Mouse (Mus musculus) CH12.LX (cell line): ENCODE results near the gene Troap. TPM values are rescaled to one million over a fixed set of nuclear protein-coding genes. Genes with fewer than 3 reads are reported as not detected.

Experiments used
- DNase-seq: peaks from one replicate; pipeline ENCODE4 v3.0.0-alpha.2; 2013; ENCODE audit errors: extremely low read depth
- H3K27ac ChIP-seq: 2 replicates; pipeline ENCODE4 v1.5.1; 2012; ENCODE audit warnings: low read depth, mild to moderate bottlenecking, control low read depth, moderate library complexity; ENCODE audit not compliant: insufficient read depth
- H3K27me3 ChIP-seq: replicated peaks from 2 replicates; pipeline ENCODE3; 2012; ENCODE audit warnings: inconsistent platforms
- H3K36me3 ChIP-seq, 2 experiments: replicated peaks in 1 of 2; 2 replicates each; pipeline versions ENCODE3 to v1.6.1; 2012; ENCODE audit warnings: inconsistent platforms in 1 of 2, low read length in 1 of 2, mild to moderate bottlenecking in 1 of 2, mixed read lengths in 1 of 2, moderate library complexity in 1 of 2; ENCODE audit not compliant: control insufficient read depth in 1 of 2, insufficient read depth in 1 of 2
- H3K4me1 ChIP-seq, 2 experiments: 2 replicates each; pipeline ENCODE4 v1.6.1; 2012; ENCODE audit warnings: inconsistent platforms in 1 of 2, moderate library complexity in 1 of 2; ENCODE audit not compliant: insufficient read depth in 2 of 2, control insufficient read depth in 1 of 2
- H3K4me2 ChIP-seq: 2 replicates; pipeline ENCODE4 v1.6.1; 2012; ENCODE audit warnings: low read depth, mild to moderate bottlenecking, control low read depth; ENCODE audit not compliant: poor library complexity, insufficient read depth, severe bottlenecking
- H3K4me3 ChIP-seq, 3 experiments: fragments of 150-350 bp in 1 of 3; sonication (generic) in 1 of 3; replicated peaks in 1 of 3; 2 replicates each; pipeline versions ENCODE3 to v1.5.1; 2011 to 2012; ENCODE audit warnings: low read depth in 2 of 3, low read length in 2 of 3, mild to moderate bottlenecking in 2 of 3, moderate library complexity in 2 of 3, control low read depth in 1 of 3, improper control_type of control experiment in 1 of 3, inconsistent platforms in 1 of 3, mixed read lengths in 1 of 3; ENCODE audit not compliant: poor library complexity in 1 of 3
- H3K79me2 ChIP-seq: replicated peaks from 2 replicates; pipeline ENCODE4 v1.6.1; 2012; ENCODE audit warnings: mild to moderate bottlenecking, moderate library complexity; ENCODE audit not compliant: control insufficient read depth, poor library complexity, insufficient read depth, severe bottlenecking; ENCODE audit errors: extremely low read depth
- H3K9ac ChIP-seq: 2 replicates; pipeline ENCODE4 v1.6.1; 2012; ENCODE audit warnings: low read depth, mild to moderate bottlenecking, control low read depth, moderate library complexity; ENCODE audit not compliant: insufficient read depth
- H3K9me3 ChIP-seq: replicated peaks from 2 replicates; pipeline ENCODE3; 2012; ENCODE audit warnings: low read length, inconsistent platforms, mixed read lengths
- CHD2 ChIP-seq: IDR thresholded peaks from 2 replicates; pipeline ENCODE4 v1.6.1; 2011; ENCODE audit warnings: low read length, improper control_type of control experiment
- E2F4 ChIP-seq: IDR thresholded peaks from 2 replicates; pipeline ENCODE4 v1.6.1; 2011; ENCODE audit warnings: low read depth, low read length, improper control_type of control experiment; ENCODE audit not compliant: insufficient replicate concordance
- JUN ChIP-seq: IDR thresholded peaks from 2 replicates; pipeline ENCODE4 v1.6.1; 2011; ENCODE audit warnings: low read depth, mild to moderate bottlenecking, low read length, improper control_type of control experiment, moderate library complexity; ENCODE audit not compliant: insufficient read depth
- MAFK ChIP-seq: IDR thresholded peaks from 2 replicates; pipeline ENCODE4 v1.6.1; 2011; ENCODE audit warnings: low read length, improper control_type of control experiment; ENCODE audit not compliant: insufficient replicate concordance
- MEF2A ChIP-seq: IDR thresholded peaks from 2 replicates; pipeline ENCODE4 v1.6.1; 2014; ENCODE audit warnings: low read depth, mild to moderate bottlenecking, inconsistent platforms, low read length, improper control_type of control experiment, borderline replicate concordance
- MXI1 ChIP-seq: IDR thresholded peaks from 2 replicates; pipeline ENCODE4 v1.6.1; 2011; ENCODE audit warnings: mild to moderate bottlenecking, low read depth, low read length, improper control_type of control experiment
- PAX5 ChIP-seq: IDR thresholded peaks from 2 replicates; pipeline ENCODE4 v1.6.1; 2012; ENCODE audit warnings: low read length, inconsistent platforms, mixed read lengths
- POLR2AphosphoS2 ChIP-seq: IDR thresholded peaks from 2 replicates; pipeline ENCODE4 v1.6.1; 2011; ENCODE audit warnings: low read depth, low read length, improper control_type of control experiment
- RCOR1 ChIP-seq: conservative IDR thresholded peaks from 2 replicates; pipeline ENCODE4 v1.6.1; 2012; ENCODE audit warnings: low read depth, mild to moderate bottlenecking, inconsistent platforms, low read length, improper control_type of control experiment
- SIN3A ChIP-seq: IDR thresholded peaks from 2 replicates; pipeline ENCODE4 v1.6.1; 2012; ENCODE audit warnings: low read length, improper control_type of control experiment, inconsistent platforms
- USF2 ChIP-seq: conservative IDR thresholded peaks from 2 replicates; pipeline ENCODE4 v1.6.1; 2011; ENCODE audit warnings: low read depth, low read length, improper control_type of control experiment
- ZC3H11A ChIP-seq: IDR thresholded peaks from 2 replicates; pipeline ENCODE4 v1.6.1; 2012; ENCODE audit warnings: low read depth, mild to moderate bottlenecking, inconsistent platforms, low read length, improper control_type of control experiment
- ZMIZ1 ChIP-seq: IDR thresholded peaks from 2 replicates; pipeline ENCODE4 v1.6.1; 2012; ENCODE audit warnings: low read depth, mild to moderate bottlenecking, inconsistent platforms, low read length, improper control_type of control experiment
- ZNF384 ChIP-seq: IDR thresholded peaks from 2 replicates; pipeline ENCODE4 v1.6.1; 2012; ENCODE audit warnings: low read depth, low read length, improper control_type of control experiment, inconsistent platforms
- dilution Hi-C: fragments of 300-500 bp; cut with MboI; formaldehyde crosslinking; loops from 2 replicates; pipeline ENCODE4 v1.14.3; 2020; ENCODE audit warnings: low sequenced_read_pairs; ENCODE audit not compliant: extremely low pct_unique_long_range_greater_than_20kb, extremely low pct_ligation_motif_present
- in situ Hi-C: fragments of 300-500 bp; cut with MboI; formaldehyde crosslinking; loops from 3 replicates; pipeline ENCODE4 v1.14.3; 2019; ENCODE audit warnings: low sequenced_read_pairs, low pct_ligation_motif_present, low pct_unique_long_range_greater_than_20kb, mixed read lengths
- polyA plus RNA-seq: library from polyadenylated mRNA; unstranded; fragments of >175 nt; gene quantifications from 2 replicates; pipeline ENCODE4 v1.2.1, GENCODE M21; 2012; ENCODE audit warnings: low read depth; ENCODE audit not compliant: insufficient read length
- total RNA-seq, 2 experiments: library from RNA; depleted of rRNA; stranded (reverse); fragments of 300-350 nt in 1 of 2; fragments of >200 nt in 1 of 2; gene quantifications; 2 replicates each; pipeline ENCODE4 v1.2.3; 2012 to 2014

Troap gene
- total and polyA plus RNA-seq, 3 experiments = 17.8 to 74.2 (median 19.2) TPM

DNA sequence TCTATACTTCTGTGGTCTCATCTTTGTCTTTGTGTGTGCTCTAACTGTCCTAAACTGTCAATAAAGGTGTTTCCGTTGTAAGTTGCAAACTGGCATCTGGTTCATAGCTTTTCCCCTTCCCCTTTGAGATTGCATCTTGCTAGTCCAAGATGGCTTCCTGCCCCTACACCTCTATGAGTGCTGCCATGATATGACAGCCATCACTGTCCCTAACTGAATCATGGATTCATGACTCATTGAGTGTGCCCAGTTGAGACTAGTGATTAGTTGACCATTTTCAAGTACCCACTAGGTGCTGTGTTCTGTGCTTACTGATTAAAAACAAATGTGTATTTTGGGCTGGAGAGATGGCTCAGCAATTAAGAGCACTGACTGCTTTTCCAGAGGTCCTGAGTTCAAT lies 36.4 kb upstream of the Troap start:
- H3K9me3 ChIP-seq = no peaks in the 10 kb centered on the region
- in situ Hi-C loops = no loop called here
- H3K27ac ChIP-seq = no peak overlapping the region
- no peak overlapping the region for H3K9ac ChIP-seq
- H3K27me3 ChIP-seq = no peaks in the 10 kb centered on the region
- dilution Hi-C loops = no loop called here
- DNase-seq = no peak
- TF ChIP-seq MEF2A (no peak), POLR2AphosphoS2 (no peak), MXI1 (no peak), RCOR1 (no peak), PAX5 (no peak), ZC3H11A (no peak), E2F4 (no peak), MAFK (no peak), USF2 (no peak), SIN3A (no peak)
- H3K79me2 ChIP-seq = peaks cover 8% of the 10 kb centered on the region
- H3K4me1 ChIP-seq = peaks cover 5 to 22% of the 10 kb centered on the region in 2 experiments; a peak in 3 of 4 replicates
- no peak overlapping the region for H3K4me2 ChIP-seq
- H3K36me3 ChIP-seq = peaks cover 39 to 53% of the 10 kb centered on the region in 2 experiments
- H3K4me3 ChIP-seq = no peak overlapping the region

DNA sequence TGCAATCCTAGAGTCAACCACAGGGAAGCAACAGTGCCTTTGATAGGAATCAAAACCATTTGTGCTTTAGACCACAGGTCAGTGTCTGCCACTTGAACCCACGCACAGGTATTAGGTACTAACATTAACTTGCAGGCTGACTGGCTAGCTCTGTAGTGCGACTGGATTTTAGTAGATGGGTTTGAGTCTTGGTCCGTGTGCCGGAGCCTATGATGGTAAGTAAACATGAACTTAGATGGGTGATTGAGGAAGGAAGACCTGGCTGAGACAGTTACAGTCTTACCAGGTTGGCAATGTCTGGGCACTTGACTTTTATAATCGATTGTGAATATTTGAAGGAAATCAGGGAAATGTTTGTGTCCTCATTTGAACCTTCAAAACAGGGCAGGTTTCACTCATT lies 35.6 kb upstream of the Troap start:
- dilution Hi-C loops = no loop called here
- in situ Hi-C loops = no loop called here
- no peak for DNase-seq
- Histone ChIP-seq H3K27ac (no peak overlapping the region), H3K4me3 (no peak overlapping the region), H3K4me2 (no peak overlapping the region), H3K9me3 (no peaks in the 10 kb centered on the region), H3K36me3 (peaks cover 38 to 50% of the 10 kb centered on the region in 2 experiments), H3K4me1 (peaks cover 5 to 14% of the 10 kb centered on the region in 2 experiments; a peak in 3 of 4 replicates), H3K27me3 (no peaks in the 10 kb centered on the region), H3K79me2 (peaks cover under 1% of the 10 kb centered on the region; the same call in 1 of the 2 replicates)
- TF ChIP-seq MAFK (no peak), POLR2AphosphoS2 (peak; percentile 89; the same call in 1 of the 2 replicates)
- TF ChIP-seq, all 38 proteins: peak for 1
- H3K9ac ChIP-seq = no peak overlapping the region

- H3K36me3 ChIP-seq = peaks cover 36 to 48% of the 10 kb centered on the region in 2 experiments
- in situ Hi-C loops = no loop called here
- TF ChIP-seq ZMIZ1 (peak; percentile 51; the same call in 1 of the 2 replicates), ZNF384 (peak; percentile 40; the same call in 1 of the 2 replicates), JUN (no peak), MXI1 (no peak), CHD2 (peak; percentile 20; the same call in 1 of the 2 replicates)
- TF ChIP-seq, all 38 proteins: peak for 3
- dilution Hi-C loops = no loop called here
- Histone ChIP-seq H3K4me2 (no peak overlapping the region), H3K4me1 (peaks cover 3 to 14% of the 10 kb centered on the region in 2 experiments; a peak in 2 of 4 replicates), H3K27me3 (no peaks in the 10 kb centered on the region), H3K9ac (no peak overlapping the region), H3K4me3 (no peak overlapping the region), H3K79me2 (no peaks in the 10 kb centered on the region), H3K9me3 (no peaks in the 10 kb centered on the region), H3K27ac (no peak overlapping the region)
- DNase-seq = no peak
These were observed 35.1 kb upstream of the Troap start for GRCm38 (mm10) chr15:99039306-99039705.
